Mouse (Mus musculus): ENCODE data around the gene Casp6. TPM values are rescaled to one million over a fixed set of nuclear protein-coding genes. Genes with fewer than 3 reads are reported as not detected.

The Casp6 gene
- total RNA-seq (2015; ENCODE audit: low replicate concordance) = 4.6 and 20.6 TPM in 2 replicates
- total RNA-seq (2017; ENCODE audit: low replicate concordance) = 3.6 and 6.9 TPM in 2 replicates

- ATAC-seq (replicated peaks; ENCODE audit: low FRiP score, poor library complexity, severe bottlenecking) = peak; percentile 97
Measured at GRCm38 (mm10) chr3:129901271-129901809, at the start of gene Casp6. Gene Casp6, plus strand, starts transcription at chr3:129901425.

GRCm38 (mm10) chr3:129862592-129862991 lies 38.6 kb upstream of the Casp6 start:
- ATAC-seq (replicated peaks; ENCODE audit: low FRiP score, poor library complexity, severe bottlenecking) = no peak

GRCm38 (mm10) chr3:129863698-129864097 lies 37.5 kb upstream of the Casp6 start:
- ATAC-seq (replicated peaks; ENCODE audit: low FRiP score, poor library complexity, severe bottlenecking) = no peak; the same call in 1 of the 2 replicates

GRCm38 (mm10) chr3:129877327-129877726 lies 23.9 kb upstream of the Casp6 start:
- no peak for ATAC-seq (replicated peaks; ENCODE audit: low FRiP score, poor library complexity, severe bottlenecking)

GRCm38 (mm10) chr3:129878405-129879021 lies 22.7 kb upstream of the Casp6 start, which contains the start of gene Pla2g12a:
Gene Pla2g12a, plus strand, starts transcription at chr3:129878606.
- peak; percentile 70 for ATAC-seq (replicated peaks; ENCODE audit: low FRiP score, poor library complexity, severe bottlenecking)

GRCm38 (mm10) chr3:129879131-129879757 lies 22.0 kb upstream of the Casp6 start:
- ATAC-seq (replicated peaks; ENCODE audit: low FRiP score, poor library complexity, severe bottlenecking) = no peak

- ATAC-seq (replicated peaks; ENCODE audit: low FRiP score, poor library complexity, severe bottlenecking) = no peak
Measured at GRCm38 (mm10) chr3:129879913-129880312, 21.3 kb upstream of the Casp6 start.

GRCm38 (mm10) chr3:129880925-129881593 lies 20.2 kb upstream of the Casp6 start:
- peak; percentile 82 for ATAC-seq (replicated peaks; ENCODE audit: low FRiP score, poor library complexity, severe bottlenecking)

GRCm38 (mm10) chr3:129885577-129885976 lies 15.6 kb upstream of the Casp6 start:
- ATAC-seq (replicated peaks; ENCODE audit: low FRiP score, poor library complexity, severe bottlenecking) = no peak

GRCm38 (mm10) chr3:129886430-129886829 lies 14.8 kb upstream of the Casp6 start:
- no peak for ATAC-seq (replicated peaks; ENCODE audit: low FRiP score, poor library complexity, severe bottlenecking)

GRCm38 (mm10) chr3:129887779-129888517 lies 13.3 kb upstream of the Casp6 start:
- ATAC-seq (replicated peaks; ENCODE audit: low FRiP score, poor library complexity, severe bottlenecking) = no peak

GRCm38 (mm10) chr3:129892003-129892402 lies 9.2 kb upstream of the Casp6 start:
- no peak for ATAC-seq (replicated peaks; ENCODE audit: low FRiP score, poor library complexity, severe bottlenecking)

GRCm38 (mm10) chr3:129893143-129893542 lies 8.1 kb upstream of the Casp6 start:
- ATAC-seq (replicated peaks; ENCODE audit: low FRiP score, poor library complexity, severe bottlenecking) = no peak

- no peak for ATAC-seq (replicated peaks; ENCODE audit: low FRiP score, poor library complexity, severe bottlenecking)
Measured at GRCm38 (mm10) chr3:129896591-129896990, 4.6 kb upstream of the Casp6 start.

GRCm38 (mm10) chr3:129898886-129899285 lies 2.3 kb upstream of the Casp6 start:
- ATAC-seq (replicated peaks; ENCODE audit: low FRiP score, poor library complexity, severe bottlenecking) = no peak

GRCm38 (mm10) chr3:129903369-129903768 lies 2.1 kb downstream of the Casp6 start:
- no peak for ATAC-seq (replicated peaks; ENCODE audit: low FRiP score, poor library complexity, severe bottlenecking)

- ATAC-seq (replicated peaks; ENCODE audit: low FRiP score, poor library complexity, severe bottlenecking) = no peak
Measured at GRCm38 (mm10) chr3:129903866-129904265, 2.6 kb downstream of the Casp6 start.

- no peak for ATAC-seq (replicated peaks; ENCODE audit: low FRiP score, poor library complexity, severe bottlenecking)
Measured at GRCm38 (mm10) chr3:129904381-129905132, 3.3 kb downstream of the Casp6 start.

GRCm38 (mm10) chr3:129912025-129912424 lies 10.8 kb downstream of the Casp6 start:
- no peak for ATAC-seq (replicated peaks; ENCODE audit: low FRiP score, poor library complexity, severe bottlenecking)
